Mouse (Mus musculus) limb, embryonic 10.5 days (tissue): Measurements from ENCODE around the gene Arfgef2. TPM values are rescaled to one million over a fixed set of nuclear protein-coding genes. Genes with fewer than 3 reads are reported as not detected.

Experiments used
- DNase-seq: peaks from one replicate; pipeline ENCODE4 v3.0.0-alpha.2; 2017; ENCODE audit warnings: low spot score
- H3K27ac ChIP-seq: fragments of 300-500 bp; sonication (generic); 2 replicates; pipeline ENCODE4 v1.5.1; 2016; ENCODE audit warnings: mild to moderate bottlenecking
- H3K27me3 ChIP-seq: fragments of 300-500 bp; sonication (generic); 2 replicates; pipeline ENCODE4 v1.6.1; 2016; ENCODE audit warnings: low read depth, mild to moderate bottlenecking; ENCODE audit not compliant: poor library complexity, severe bottlenecking
- H3K36me3 ChIP-seq: fragments of 300-500 bp; sonication (generic); 2 replicates; pipeline ENCODE4 v1.6.1; 2016; ENCODE audit warnings: mild to moderate bottlenecking, moderate library complexity
- H3K4me1 ChIP-seq: fragments of 300-500 bp; sonication (generic); 2 replicates; pipeline ENCODE4 v1.6.1; 2016
- H3K4me3 ChIP-seq: fragments of 300-500 bp; sonication (generic); 2 replicates; pipeline ENCODE4 v1.5.1; 2016; ENCODE audit warnings: mild to moderate bottlenecking, moderate library complexity
- H3K9me3 ChIP-seq: fragments of 300-500 bp; sonication (generic); replicated peaks from 2 replicates; pipeline ENCODE4 v1.6.1; 2016; ENCODE audit warnings: mild to moderate bottlenecking
- WGBS: fragments of 180-500 bp; shearing (Covaris S2); methylation state at CpG from one replicate; pipeline ENCODE4 v1.1.7; 2016; 5-methylcytosine and 5-hydroxymethylcytosine counted together
- polyA plus RNA-seq: library from polyadenylated mRNA; unstranded; fragments of >200 nt; fragmentation: Nextera tagmentation; extraction: Ambion mirVana; gene quantifications from 2 replicates; pipeline ENCODE4 v1.2.1, GENCODE M21; 2016

The Arfgef2 gene
- polyA plus RNA-seq, 1 experiment from 2014 or later: 5.2 TPM

DNA sequence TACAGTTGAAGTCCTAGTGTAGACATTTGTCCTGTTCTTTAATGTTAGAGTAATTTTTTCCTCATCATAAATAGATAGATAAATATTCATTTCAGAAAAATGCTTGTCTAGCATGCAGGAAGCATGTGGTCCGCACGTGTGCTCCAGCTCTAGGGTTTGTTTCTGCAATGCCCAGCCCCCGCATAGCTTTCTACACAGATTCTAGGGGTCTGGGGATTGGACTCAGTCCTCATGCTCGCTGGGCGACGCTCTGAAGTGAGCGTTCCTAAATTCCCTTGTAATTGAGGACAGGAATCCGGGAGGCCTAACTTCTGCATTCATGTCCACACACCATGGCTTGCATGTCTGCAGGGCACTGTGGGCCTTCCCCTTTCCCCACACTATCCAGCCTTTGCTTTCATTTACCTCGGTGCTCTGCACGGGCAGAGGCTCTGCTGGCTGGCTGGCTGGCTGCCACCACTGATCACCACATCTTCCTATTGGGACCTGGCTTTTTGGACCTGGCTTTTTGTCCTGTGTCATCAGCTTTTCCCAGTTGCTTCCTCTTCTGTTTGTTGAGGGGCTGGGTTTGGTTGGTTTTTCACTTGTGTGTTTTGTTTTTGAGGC is 69.4 kb downstream of the Arfgef2 start:
- Histone ChIP-seq H3K27me3 (no peaks in the 10 kb centered on the region), H3K9me3 (no peaks in the 10 kb centered on the region), H3K4me1 (no peaks in the 10 kb centered on the region), H3K36me3 (peaks cover 67% of the 10 kb centered on the region), H3K4me3 (no peak overlapping the region), H3K27ac (no peak overlapping the region)
- 88% methylated on average over 10 of the region's 10 CpGs for WGBS
- DNase-seq: no peak

GRCm38 (mm10) chr2:166875561-166875960 is 70.2 kb downstream of the Arfgef2 start:
- no peak overlapping the region for H3K27ac ChIP-seq
- DNase-seq: no peak
- peaks cover 59% of the 10 kb centered on the region for H3K36me3 ChIP-seq
- H3K4me1 ChIP-seq: no peaks in the 10 kb centered on the region
- WGBS: 94% methylated on average over 6 of the region's 6 CpGs
- no peaks in the 10 kb centered on the region for H3K9me3 ChIP-seq
- no peak overlapping the region for H3K4me3 ChIP-seq
- H3K27me3 ChIP-seq: no peaks in the 10 kb centered on the region

- Histone ChIP-seq H3K4me1 (no peaks in the 10 kb centered on the region), H3K9me3 (no peaks in the 10 kb centered on the region), H3K27me3 (no peaks in the 10 kb centered on the region), H3K4me3 (no peak overlapping the region), H3K27ac (no peak overlapping the region), H3K36me3 (peaks cover 55% of the 10 kb centered on the region)
- WGBS: 93% methylated on average over 10 of the region's 10 CpGs
- no peak for DNase-seq
Observed at GRCm38 (mm10) chr2:166876331-166876730, 70.9 kb downstream of the Arfgef2 start.

DNA sequence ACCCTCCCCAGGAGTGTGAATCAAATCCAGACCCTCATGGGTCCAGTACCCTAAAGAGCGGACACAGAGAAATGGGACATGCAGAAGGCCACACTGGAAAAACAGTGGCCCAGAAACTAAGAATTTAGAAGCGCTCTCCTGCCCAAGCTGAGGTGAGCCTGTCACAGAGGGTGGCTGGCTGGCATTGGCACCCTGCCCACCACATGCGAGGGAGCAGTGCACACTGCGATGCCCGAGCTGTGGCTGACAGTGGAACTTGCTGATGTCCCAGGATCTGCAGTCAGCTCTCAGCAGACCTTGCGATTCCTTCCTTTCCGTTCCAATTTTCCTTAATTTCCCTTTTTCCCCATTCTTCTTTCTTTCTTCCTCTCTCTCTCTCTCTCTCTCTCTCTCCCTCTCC is 79.7 kb downstream of the Arfgef2 start:
- DNase-seq: no peak
- WGBS: 94% methylated on average over 7 of the region's 7 CpGs
- no peak overlapping the region for H3K4me3 ChIP-seq

GRCm38 (mm10) chr2:166885619-166886018 is 80.2 kb downstream of the Arfgef2 start:
- WGBS: 72% methylated on average over 10 of the region's 10 CpGs
- Histone ChIP-seq H3K4me3 (no peak overlapping the region), H3K9me3 (no peaks in the 10 kb centered on the region), H3K4me1 (no peaks in the 10 kb centered on the region), H3K36me3 (peaks cover 22% of the 10 kb centered on the region), H3K27me3 (no peaks in the 10 kb centered on the region), H3K27ac (no peak overlapping the region)
- no peak for DNase-seq

More for the DNA sequence above, 79.7 kb downstream of the Arfgef2 start:
- Histone ChIP-seq H3K27me3 (no peaks in the 10 kb centered on the region), H3K36me3 (peaks cover 19% of the 10 kb centered on the region), H3K9me3 (no peaks in the 10 kb centered on the region), H3K27ac (no peak overlapping the region), H3K4me1 (no peaks in the 10 kb centered on the region)

DNA sequence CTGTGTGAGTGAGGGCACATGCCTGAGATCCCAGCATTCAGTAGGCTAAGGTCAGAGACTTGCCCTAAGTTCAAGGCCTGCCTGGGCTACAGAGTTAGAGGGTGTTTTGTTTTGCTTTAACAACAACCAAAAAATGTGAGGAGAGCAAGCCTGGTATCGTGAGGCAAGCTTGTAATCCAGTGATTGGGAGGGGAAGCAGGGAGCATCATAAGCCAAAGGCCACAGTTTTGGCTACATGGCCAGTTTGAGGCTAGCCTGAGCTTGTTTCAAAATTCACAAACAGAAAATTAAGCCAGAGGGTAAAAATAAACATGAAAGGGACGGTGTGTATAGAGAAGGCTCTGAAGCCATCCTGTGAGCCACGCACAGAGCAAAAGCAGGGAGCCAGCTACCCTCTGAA is 80.8 kb downstream of the Arfgef2 start:
- peaks cover 21% of the 10 kb centered on the region for H3K36me3 ChIP-seq
- H3K9me3 ChIP-seq: no peaks in the 10 kb centered on the region
- no peaks in the 10 kb centered on the region for H3K4me1 ChIP-seq
- H3K4me3 ChIP-seq: no peak overlapping the region
- no peak overlapping the region for H3K27ac ChIP-seq
- DNase-seq: no peak
- H3K27me3 ChIP-seq: no peaks in the 10 kb centered on the region
- WGBS: 92% methylated on average over 3 of the region's 3 CpGs

- peaks cover 26% of the 10 kb centered on the region for H3K36me3 ChIP-seq
- no peak overlapping the region for H3K27ac ChIP-seq
Observed at GRCm38 (mm10) chr2:166887816-166888215, 82.4 kb downstream of the Arfgef2 start.

GRCm38 (mm10) chr2:166891366-166891880 is 86.0 kb downstream of the Arfgef2 start:
- H3K36me3 ChIP-seq: peaks cover 37% of the 10 kb centered on the region
- 74% methylated on average over 9 of the region's 9 CpGs for WGBS
- DNase-seq: no peak

More at GRCm38 (mm10) chr2:166887816-166888215, 82.4 kb downstream of the Arfgef2 start:
- Histone ChIP-seq H3K27me3 (no peaks in the 10 kb centered on the region), H3K9me3 (no peaks in the 10 kb centered on the region), H3K4me1 (no peaks in the 10 kb centered on the region), H3K4me3 (no peak overlapping the region)
- DNase-seq: peak; percentile 44
- 39% methylated on average over 11 of the region's 11 CpGs for WGBS

GRCm38 (mm10) chr2:166892158-166892680 is 86.8 kb downstream of the Arfgef2 start:
- Histone ChIP-seq H3K27me3 (no peaks in the 10 kb centered on the region), H3K4me3 (no peak overlapping the region), H3K4me1 (0 out of 2 replicates have a peak, but pooled peaks cover 4% of the 10 kb centered on the region), H3K36me3 (peaks cover 37% of the 10 kb centered on the region), H3K9me3 (no peaks in the 10 kb centered on the region), H3K27ac (no peak overlapping the region)
- 93% methylated on average over 8 of the region's 8 CpGs for WGBS
- DNase-seq: no peak

More at GRCm38 (mm10) chr2:166891366-166891880, 86.0 kb downstream of the Arfgef2 start:
- no peak overlapping the region for H3K4me3 ChIP-seq
- H3K4me1 ChIP-seq: 0 out of 2 replicates have a peak, but pooled peaks cover 4% of the 10 kb centered on the region
- no peak overlapping the region for H3K27ac ChIP-seq
- no peaks in the 10 kb centered on the region for H3K9me3 ChIP-seq
- H3K27me3 ChIP-seq: no peaks in the 10 kb centered on the region

GRCm38 (mm10) chr2:166893036-166893435 is 87.6 kb downstream of the Arfgef2 start:
- Histone ChIP-seq H3K36me3 (peaks cover 37% of the 10 kb centered on the region), H3K27ac (no peak overlapping the region), H3K27me3 (no peaks in the 10 kb centered on the region), H3K4me3 (no peak overlapping the region), H3K9me3 (no peaks in the 10 kb centered on the region), H3K4me1 (0 out of 2 replicates have a peak, but pooled peaks cover 4% of the 10 kb centered on the region)
- no peak for DNase-seq
- 94% methylated on average over 5 of the region's 5 CpGs for WGBS

DNA sequence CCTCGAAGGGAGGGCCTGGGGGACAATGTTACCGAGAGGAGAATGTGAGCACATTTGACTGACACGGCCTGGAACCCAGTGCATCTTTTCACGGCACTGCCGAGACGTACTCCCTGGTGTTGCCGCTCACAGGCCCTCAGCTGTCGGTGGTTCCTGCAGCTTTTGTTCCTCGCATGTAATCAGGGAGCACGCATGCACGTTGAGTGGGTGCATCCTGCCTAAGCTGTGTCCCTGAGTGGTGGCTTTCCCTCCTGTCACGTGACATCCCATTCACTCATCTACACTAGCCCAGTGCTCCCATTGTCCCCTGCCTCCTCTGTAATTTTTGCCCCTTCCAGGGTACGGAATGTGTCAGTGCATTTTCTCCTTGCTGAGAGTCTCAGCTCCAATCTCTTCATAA is 91.0 kb downstream of the Arfgef2 start:
- H3K36me3 ChIP-seq: peaks cover 30% of the 10 kb centered on the region
- WGBS: 89% methylated on average over 13 of the region's 13 CpGs
- H3K9me3 ChIP-seq: no peaks in the 10 kb centered on the region
- DNase-seq: no peak
- H3K4me3 ChIP-seq: no peak overlapping the region
- H3K27me3 ChIP-seq: no peaks in the 10 kb centered on the region
- 0 out of 2 replicates have a peak, but pooled peaks cover 4% of the 10 kb centered on the region for H3K4me1 ChIP-seq
- no peak overlapping the region for H3K27ac ChIP-seq

GRCm38 (mm10) chr2:166896974-166897373 is 91.6 kb downstream of the Arfgef2 start:
- H3K4me3 ChIP-seq: no peak overlapping the region
- peaks cover 25% of the 10 kb centered on the region for H3K36me3 ChIP-seq
- no peaks in the 10 kb centered on the region for H3K9me3 ChIP-seq
- no peaks in the 10 kb centered on the region for H3K27me3 ChIP-seq
- WGBS: 93% methylated on average over 12 of the region's 12 CpGs
- DNase-seq: no peak
- no peak overlapping the region for H3K27ac ChIP-seq
- 0 out of 2 replicates have a peak, but pooled peaks cover 4% of the 10 kb centered on the region for H3K4me1 ChIP-seq

- no peak for DNase-seq
- WGBS: 85% methylated on average over 2 of the region's 2 CpGs
- H3K4me3 ChIP-seq: no peak overlapping the region
Observed at GRCm38 (mm10) chr2:166899161-166899560, 93.8 kb downstream of the Arfgef2 start.

More at GRCm38 (mm10) chr2:166899161-166899560, 93.8 kb downstream of the Arfgef2 start:
- H3K27me3 ChIP-seq: no peaks in the 10 kb centered on the region
- peaks cover 8% of the 10 kb centered on the region for H3K36me3 ChIP-seq
- H3K27ac ChIP-seq: no peak overlapping the region
- H3K9me3 ChIP-seq: no peaks in the 10 kb centered on the region
- H3K4me1 ChIP-seq: 0 out of 2 replicates have a peak, but pooled peaks cover 4% of the 10 kb centered on the region
